Mouse (Mus musculus) induced T-regulatory cell, adult 2 months (primary cell): Measurements from ENCODE around the gene Lsg1.

Experiments used
- DNase-seq: peaks from one replicate; pipeline ENCODE4 v3.0.0-alpha.2; 2012; ENCODE audit warnings: low read depth

The Lsg1 gene

GRCm38 (mm10) chr16:30600431-30601045 is 13.1 kb upstream of the Lsg1 start:
- peak; percentile 42 for DNase-seq

DNA sequence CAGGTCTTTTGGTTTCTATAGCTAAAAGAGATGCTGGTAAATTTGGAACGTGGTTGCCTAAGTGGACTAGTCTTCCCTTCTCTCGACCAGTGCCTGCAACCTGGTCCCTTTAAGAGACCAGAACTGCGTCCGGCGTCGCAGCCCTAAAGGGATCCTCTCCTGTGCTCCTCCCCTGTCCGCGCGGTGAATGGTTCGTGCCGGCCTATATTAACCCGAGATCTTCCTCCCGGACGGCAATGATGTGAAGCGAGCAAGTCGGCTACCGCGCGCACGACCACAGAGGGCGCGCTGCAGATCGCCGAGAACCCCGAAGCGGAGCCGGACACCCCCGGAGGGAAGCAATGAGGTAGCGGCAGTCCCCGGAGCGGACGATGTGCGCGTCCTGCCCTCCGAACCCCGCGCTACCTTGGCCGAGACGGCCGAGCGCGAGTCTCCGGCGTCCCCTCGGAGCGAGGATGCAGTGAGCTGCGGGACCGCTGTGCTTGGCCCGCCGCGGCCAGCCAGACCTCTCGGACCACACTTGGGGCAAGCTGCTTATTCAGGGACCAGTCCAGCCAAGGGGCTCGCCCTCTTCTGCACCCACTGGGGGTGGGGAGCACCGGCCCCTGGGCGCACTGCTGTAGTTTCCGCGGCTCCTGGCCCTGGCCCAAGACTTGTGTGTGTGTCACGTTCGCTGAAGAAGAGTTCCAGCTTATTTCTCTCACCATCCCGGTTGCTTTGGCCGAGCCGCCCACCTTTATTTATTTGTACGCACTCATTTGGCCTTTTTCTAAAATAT is 12.3 kb upstream of the Lsg1 start, which contains the start of gene Fam43a:
Gene Fam43a (plus strand): TSS at position 233 of the 778 bp plus-strand sequence.
- peak; percentile 83 for DNase-seq

DNA sequence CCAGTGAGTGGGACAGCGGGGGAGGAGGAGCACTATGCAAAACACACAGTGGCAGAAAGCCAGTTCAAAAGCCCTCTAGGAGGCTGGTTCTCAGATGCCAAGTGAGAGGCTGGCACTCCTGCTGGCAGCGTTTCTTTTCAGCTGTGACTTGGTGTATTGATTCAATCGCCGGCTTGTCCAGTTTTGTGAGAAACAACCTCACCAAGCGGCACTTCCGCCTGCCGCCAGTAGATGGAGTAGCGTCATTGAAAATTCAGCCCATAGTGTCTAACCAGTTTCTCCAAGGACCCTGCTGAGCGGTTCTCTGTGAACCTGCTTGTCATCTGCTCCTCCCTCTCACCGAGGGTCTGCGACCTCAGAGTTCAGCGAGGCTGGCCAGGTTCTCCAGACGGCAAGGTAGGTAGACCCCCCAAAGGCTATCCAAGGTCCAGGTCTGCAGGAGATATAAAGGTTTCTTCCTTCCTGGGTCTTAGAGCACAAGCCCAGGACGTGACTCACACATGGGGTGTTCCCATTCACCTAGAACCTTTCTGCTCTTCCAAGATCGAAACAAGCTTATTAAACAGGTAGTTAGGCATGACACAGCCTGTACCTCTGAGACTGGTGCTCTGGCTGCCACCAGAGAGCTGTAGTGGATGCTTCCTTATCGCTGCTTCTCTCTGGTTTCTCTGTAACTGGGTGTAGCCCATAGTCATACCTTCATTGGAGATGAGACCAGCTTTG is 9.7 kb upstream of the Lsg1 start:
- DNase-seq = peak; percentile 90

DNA sequence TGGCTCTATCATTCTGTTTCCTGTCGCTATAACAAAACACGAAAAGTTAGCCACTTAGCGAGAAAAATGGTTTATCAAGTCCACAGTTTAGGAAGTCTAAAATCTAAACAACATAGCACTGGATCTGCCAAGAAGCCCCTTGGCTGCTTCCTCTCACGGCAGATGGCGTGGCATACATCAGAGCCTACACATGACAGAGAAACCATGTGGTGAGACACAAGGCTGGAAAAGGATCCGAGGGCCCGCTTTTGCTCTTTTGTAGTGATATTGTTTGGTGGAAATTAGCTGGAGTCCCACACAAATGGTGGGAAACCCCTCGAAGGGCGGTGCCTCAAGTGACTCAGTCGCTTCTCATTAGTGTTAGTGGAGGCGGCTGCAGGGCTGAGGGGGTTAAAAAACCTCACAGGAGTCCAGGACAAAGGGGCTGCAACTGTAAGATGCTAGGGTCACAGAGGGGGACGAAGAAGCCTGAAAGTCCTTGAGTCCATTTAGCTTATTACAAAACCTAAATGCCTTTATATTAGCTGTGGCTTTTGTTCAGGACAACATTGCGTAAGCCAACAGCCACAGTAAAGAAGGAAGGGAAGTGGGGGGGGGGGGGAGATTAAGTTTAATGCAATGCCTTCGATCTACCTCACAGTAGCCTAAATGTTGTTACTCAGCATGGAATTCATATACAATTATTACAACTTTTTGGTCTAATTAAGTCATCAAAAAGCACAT is 8.6 kb upstream of the Lsg1 start:
- no peak for DNase-seq

DNA sequence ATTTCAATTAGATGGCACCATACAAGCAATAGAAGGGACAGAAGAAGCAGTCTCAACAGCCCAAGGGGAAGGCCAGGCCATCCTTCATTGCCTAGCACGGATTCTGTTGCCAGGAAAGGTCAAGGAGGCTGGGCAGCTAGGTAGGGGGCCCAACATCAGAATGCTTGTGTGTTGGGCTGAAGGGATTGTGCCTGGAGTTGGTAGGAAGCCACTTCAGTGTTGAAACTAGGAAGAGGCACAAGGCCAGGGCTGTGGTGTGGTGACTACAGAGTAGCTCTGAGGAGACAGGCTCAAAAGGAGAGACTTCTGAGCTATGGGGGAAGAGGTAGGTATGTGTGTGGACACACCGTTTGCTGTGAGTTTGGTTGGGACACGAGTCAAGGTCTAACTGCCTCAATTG is 8.0 kb upstream of the Lsg1 start:
- DNase-seq = no peak

- DNase-seq = peak; percentile 55
Measured at GRCm38 (mm10) chr16:30591990-30592389, 4.6 kb upstream of the Lsg1 start.

GRCm38 (mm10) chr16:30590264-30591209 is 3.1 kb upstream of the Lsg1 start:
- no peak for DNase-seq

DNA sequence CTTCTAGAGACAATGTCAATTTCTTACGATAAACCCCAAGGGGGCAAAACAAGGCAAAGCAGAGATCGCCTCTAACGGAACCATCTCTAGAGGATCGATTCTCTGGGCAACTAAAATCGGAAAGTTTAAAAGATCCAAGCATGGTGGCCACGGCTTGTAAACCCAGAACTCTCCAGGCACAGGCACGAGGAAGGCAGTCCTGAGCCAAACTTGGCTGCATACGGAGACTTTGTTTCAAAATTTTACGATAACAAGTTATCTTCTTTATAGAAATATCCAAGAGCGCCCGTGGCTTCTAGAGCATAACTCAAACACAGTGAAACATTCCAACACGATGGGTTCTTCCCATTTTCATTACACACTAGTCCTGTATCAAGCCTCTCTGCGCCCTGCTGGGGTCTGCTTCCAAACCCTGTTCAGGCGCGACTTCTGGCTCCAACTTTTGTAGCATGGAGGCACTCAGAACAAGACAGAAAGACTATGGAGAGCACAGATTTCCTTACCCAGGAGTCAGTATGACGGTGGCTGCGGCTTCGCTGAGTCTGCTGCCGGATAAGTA is 378 bp downstream of the Lsg1 start:
- DNase-seq = no peak

DNA sequence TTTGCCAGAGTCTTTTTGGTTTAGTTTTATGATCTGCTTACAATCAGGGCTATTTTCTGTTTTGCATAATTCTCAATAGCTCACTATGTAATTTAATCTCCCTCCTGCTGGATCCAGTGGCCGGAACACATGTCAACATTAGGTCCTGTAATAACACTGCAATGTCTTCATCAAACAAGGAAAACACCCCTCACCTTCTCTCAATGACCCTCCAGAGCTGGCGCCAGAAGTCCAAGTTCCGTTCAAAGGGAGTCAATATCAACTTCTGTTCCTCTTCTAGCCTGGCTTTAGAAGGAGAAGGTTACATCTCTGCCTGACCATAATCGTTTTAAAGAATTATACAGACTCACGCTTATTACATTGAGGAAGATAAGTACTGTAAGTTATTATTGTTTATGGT is 6.6 kb downstream of the Lsg1 start:
- DNase-seq = no peak

- no peak for DNase-seq
Measured at GRCm38 (mm10) chr16:30576392-30576791, 11.0 kb downstream of the Lsg1 start.

DNA sequence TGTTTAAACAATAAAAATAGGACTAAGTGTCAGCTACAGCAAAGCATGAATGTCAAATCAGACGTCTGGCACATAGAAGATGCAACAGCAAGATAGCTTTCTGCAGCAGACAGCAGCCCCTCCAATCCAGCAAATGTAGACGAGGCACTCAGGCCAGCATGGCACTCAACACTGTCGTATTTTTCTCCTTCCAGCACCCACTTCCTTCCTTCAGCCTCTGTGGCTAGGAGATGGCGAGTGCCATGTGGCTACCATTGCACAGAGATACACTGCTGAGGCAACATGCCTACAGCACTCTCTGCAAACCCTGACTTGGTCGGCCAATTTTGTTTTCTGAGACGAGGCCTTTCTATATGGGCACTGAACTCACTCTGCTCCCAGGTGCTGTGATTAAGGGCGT is 11.6 kb downstream of the Lsg1 start:
- DNase-seq = no peak

DNA sequence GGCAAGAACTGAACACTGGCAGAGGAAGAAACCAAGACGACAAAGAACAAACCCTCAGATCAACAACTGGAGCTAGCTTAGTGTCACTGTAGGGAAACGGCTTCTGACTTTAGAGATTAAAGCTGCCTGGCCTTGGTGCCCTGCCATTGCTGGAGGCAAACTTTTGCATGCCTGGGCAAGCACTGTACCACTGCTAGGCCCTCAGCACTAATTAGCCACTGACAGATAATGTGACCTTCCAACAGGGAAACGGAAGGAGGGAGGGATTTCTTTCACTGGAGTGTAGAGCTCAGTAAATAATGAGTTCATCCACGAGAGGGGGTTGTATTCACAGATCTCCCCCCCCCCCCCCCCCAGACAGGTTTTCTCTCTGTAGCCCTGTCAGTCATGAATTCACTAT is 15.2 kb downstream of the Lsg1 start:
- DNase-seq = no peak

DNA sequence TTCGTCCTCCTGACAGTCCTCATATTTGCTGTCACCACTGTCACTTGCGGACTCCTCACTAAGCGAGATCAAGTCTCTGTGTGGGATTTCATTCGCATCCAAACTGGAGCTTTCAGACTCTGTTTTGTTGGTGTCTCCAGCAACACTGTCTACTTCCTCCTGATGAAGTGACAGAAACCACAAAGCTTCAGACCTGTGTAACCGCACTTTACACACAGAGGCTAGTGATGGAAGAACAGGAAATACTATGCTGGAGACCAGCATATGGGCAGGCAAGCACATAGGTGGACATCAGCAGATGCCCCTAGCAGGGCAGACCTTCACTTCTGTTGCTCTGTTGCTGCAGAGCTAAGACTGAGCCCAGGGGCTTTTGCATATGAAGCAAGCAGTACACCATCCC is 16.0 kb downstream of the Lsg1 start:
- DNase-seq = no peak

DNA sequence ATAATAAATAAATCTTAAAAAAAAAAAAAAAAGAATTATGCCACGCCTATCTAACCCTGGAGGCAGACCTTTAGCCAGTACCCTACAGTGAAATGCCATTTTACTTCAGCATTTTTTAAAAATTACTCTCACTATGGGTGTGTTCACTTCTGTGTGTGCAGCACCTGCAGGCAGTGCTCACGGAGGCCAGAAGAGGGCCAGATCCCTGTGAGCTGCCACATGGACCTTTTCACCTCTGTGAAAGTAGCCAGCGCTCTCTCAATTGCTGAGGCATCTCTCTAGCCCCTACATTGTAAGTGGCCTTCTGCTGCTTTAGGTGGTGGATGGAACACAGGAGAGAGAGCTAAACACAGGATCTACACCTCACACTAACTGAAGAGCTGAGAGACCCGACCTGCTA is 17.2 kb downstream of the Lsg1 start:
- no peak for DNase-seq

- no peak for DNase-seq
Measured at GRCm38 (mm10) chr16:30565631-30566030, 21.8 kb downstream of the Lsg1 start.

GRCm38 (mm10) chr16:30560601-30561000 is 26.8 kb downstream of the Lsg1 start:
- no peak for DNase-seq

GRCm38 (mm10) chr16:30559312-30559992 is 27.9 kb downstream of the Lsg1 start:
- DNase-seq = no peak

GRCm38 (mm10) chr16:30554109-30554508 is 33.3 kb downstream of the Lsg1 start:
- no peak for DNase-seq

DNA sequence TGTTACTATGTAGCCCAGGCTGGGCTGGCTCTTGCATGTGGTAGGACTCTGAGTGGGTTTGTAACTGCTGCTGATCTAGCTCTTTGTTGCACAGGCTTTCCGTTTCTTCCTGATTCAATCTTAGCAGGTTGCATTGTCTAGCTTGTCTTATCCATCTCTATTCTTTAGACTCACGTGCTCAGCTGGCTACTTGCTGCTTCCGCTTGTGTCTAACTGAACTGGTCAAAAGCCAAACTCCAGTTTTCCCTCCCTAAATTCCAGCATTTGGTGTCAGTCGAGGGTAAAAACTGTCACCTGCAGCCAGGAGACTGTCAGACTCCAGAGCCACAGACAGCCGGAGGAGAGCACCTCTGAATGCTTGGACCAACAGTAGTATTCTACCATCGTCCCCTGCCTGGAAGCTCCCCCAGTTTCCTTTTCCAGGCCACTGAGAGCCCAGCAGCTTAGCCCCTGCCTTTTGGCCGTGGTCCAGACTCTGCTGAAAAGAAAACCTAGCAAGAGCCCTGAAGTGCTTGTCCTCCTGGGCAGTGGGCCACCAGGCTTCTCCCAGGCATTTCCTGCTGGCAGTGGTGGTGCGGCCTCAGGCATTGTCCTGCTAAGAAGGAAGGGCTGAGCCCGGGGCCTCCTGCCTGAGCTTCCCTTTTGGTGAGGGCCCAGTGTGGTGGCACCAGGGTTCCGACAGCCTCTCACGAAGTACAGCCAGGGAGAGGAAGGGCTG is 34.6 kb downstream of the Lsg1 start:
- no peak for DNase-seq

DNA sequence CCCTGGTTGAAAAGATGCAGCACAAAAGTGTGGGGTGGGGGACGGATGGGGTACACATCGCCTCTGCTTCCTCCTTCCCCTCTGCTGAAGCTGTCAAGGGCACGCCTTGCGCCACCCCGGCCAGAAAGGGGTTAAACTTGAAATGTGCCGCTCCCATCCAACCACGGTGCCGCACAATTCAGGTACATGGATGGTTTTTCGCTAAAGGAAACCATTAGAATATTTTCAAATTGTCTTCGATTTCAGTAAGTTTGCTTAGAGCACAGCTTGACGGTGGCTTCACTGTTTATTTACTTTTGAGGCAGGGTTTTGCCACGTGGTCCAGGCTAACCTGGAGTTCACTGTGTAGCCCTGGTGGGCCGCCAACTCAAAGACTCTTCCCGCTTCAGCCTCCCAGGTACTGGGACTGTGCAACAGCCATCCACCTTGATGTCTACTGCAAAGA is 36.6 kb downstream of the Lsg1 start, which contains the start of gene Tmem44:
Gene Tmem44 (minus strand): TSS at position 95 of the 445 bp plus-strand sequence.
- no peak for DNase-seq
